Mouse (Mus musculus): ENCODE data around the gene Tmem63b.

GRCm38 (mm10) chr17:45618941-45619385 lies 67.7 kb downstream of the Tmem63b start:
- TF ChIP-seq CTCF (IDR thresholded peaks at IDR 0.05; ENCODE audit: control insufficient read depth, insufficient read depth, low read length), result no peak
- no peak for TF ChIP-seq POLR2A (IDR thresholded peaks at IDR 0.05; ENCODE audit: borderline replicate concordance, control insufficient read depth, low read depth, low read length)
